Mouse (Mus musculus): ENCODE data around the gene Vmn1r143. TPM values are rescaled to one million over a fixed set of nuclear protein-coding genes. Genes with fewer than 3 reads are reported as not detected.
"Not testable (repeated sequence)": the region's sequence is repeated elsewhere in the genome, so short reads cannot be mapped to it uniquely, and the experiment has no call there.

The Vmn1r143 gene
- total RNA-seq (2021): not detected

DNA sequence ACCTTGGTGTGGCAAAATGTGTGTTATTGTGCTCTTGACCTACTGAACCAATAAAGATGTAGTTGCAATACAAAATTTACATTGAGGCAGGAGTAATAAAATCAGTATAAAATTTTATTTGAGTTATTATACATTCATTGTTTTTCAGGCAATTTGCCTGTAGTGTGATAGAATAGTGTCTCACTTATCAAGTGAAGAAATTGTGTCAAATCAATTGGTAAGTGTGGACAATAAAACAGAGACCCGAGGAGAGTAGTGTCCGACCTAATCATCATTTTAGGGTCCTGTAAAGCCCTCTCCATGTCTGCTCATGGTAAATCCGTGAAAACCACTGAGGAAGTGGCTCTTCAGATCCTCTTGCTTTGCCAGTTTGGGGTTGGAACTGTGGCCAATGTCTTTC is at the start of gene Vmn1r143:
Vmn1r143 (plus strand) TSS at position 301 of the 400 bp plus-strand sequence.
- DNase-seq; intact Hi-C loops (cut with DNase I): not testable (repeated sequence)

GRCm38 (mm10) chr7:22163935-22164334 is 25.2 kb upstream of the Vmn1r143 start, which contains the start of gene Vmn1r142:
TSS of gene Vmn1r142 (minus strand) at chr7:22164035.
- intact Hi-C loops (cut with DNase I); DNase-seq: not testable (repeated sequence)

GRCm38 (mm10) chr7:22201164-22201563 is 12.0 kb downstream of the Vmn1r143 start, which contains the start of gene Gm8653:
TSS of gene Gm8653 (minus strand) at chr7:22201264.
- DNase-seq; intact Hi-C loops (cut with DNase I): not testable (repeated sequence)

- intact Hi-C loops (cut with DNase I): not testable (repeated sequence)
Observed at GRCm38 (mm10) chr7:22229384-22229783, 40.2 kb downstream of the Vmn1r143 start, which contains the start of gene Gm8453. TSS of gene Gm8453 (minus strand) at chr7:22229484.

More at GRCm38 (mm10) chr7:22229384-22229783, 40.2 kb downstream of the Vmn1r143 start, which contains the start of gene Gm8453:
- DNase-seq: not testable (repeated sequence)

Other genes with a start within 250 kb of the Vmn1r143 start
- gene Vmn1r137, start 194.8 kb upstream of the Vmn1r143 start, total RNA-seq (2021): not detected
- gene Vmn1r138, start 160.5 kb upstream of the Vmn1r143 start, total RNA-seq (2021): not detected
- not detected for gene Gm6176, start 133.1 kb upstream of the Vmn1r143 start, total RNA-seq (2021)
- not detected for gene Vmn1r139, start 120.3 kb upstream of the Vmn1r143 start, total RNA-seq (2021)
- gene Gm16451, start 71.1 kb upstream of the Vmn1r143 start, total RNA-seq (2021): not detected
- not detected for gene Gm10666, start 54.6 kb upstream of the Vmn1r143 start, total RNA-seq (2021)
- not detected for gene Vmn1r142, start 25.3 kb upstream of the Vmn1r143 start, total RNA-seq (2021)
- gene Gm8653, start 11.9 kb downstream of the Vmn1r143 start, total RNA-seq (2021): not detected
- gene Gm8453, start 40.1 kb downstream of the Vmn1r143 start, total RNA-seq (2021): not detected
- not detected for gene Gm4187, start 140.3 kb downstream of the Vmn1r143 start, total RNA-seq (2021)
- not detected for gene Gm8660, start 181.7 kb downstream of the Vmn1r143 start, total RNA-seq (2021)
- gene Vmn1r148, start 224.2 kb downstream of the Vmn1r143 start, total RNA-seq (2021): not detected
- gene Vmn1r149, start 248.9 kb downstream of the Vmn1r143 start, total RNA-seq (2021): not detected

Data from heart, postnatal 36 days (tissue).